Mouse (Mus musculus): ENCODE data around the gene Fam107a. TPM values are rescaled to one million over a fixed set of nuclear protein-coding genes. Genes with fewer than 3 reads are reported as not detected.

Fam107a gene
- polyA plus RNA-seq, 1 experiment from 2014 or later = 0.36 TPM

DNA sequence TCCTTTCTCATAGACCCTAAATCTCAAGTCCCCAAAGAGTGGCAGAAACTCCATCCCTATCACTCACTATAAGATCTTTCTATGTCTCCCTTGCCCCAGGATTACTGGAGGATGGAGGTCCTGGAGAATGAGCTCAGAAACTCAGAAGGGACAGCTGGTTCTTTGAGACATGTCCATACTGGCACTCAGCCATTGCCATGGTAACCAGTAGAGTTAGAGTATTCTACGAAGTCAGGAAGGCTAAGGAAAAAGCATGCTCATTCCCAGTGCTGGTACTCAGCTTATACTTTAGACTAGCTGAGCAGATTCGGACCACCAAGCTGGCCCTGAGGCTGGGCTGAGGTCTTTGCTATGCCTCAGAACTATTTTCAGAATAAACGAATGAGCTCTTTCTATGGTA is 16.7 kb upstream of the Fam107a start:
- no peaks in the 10 kb centered on the region for H3K9me3 ChIP-seq (ENCODE audit: control insufficient read depth, low read length)
- no peak for ATAC-seq (ENCODE audit: low FRiP score, low TSS enrichment)
- TF ChIP-seq CTCF (IDR thresholded peaks at IDR 0.05; ENCODE audit: low read depth) (no peak), EP300 (optimal IDR thresholded peaks at IDR 0.05) (no peak)
- 60% methylated on average over 3 of the region's 3 CpGs for WGBS
- H3K27me3 ChIP-seq (ENCODE audit: control insufficient read depth, insufficient read depth, low read length) = no peaks in the 10 kb centered on the region
- H3K36me3 ChIP-seq (ENCODE audit: control insufficient read depth, insufficient read depth, low read length) = no peaks in the 10 kb centered on the region
- H3K4me1 ChIP-seq (replicated peaks; ENCODE audit: control insufficient read depth, insufficient read depth) = no peaks in the 10 kb centered on the region
- H3K4me3 ChIP-seq (ENCODE audit: low read depth, low read length) = no peak overlapping the region
- H3K4me2 ChIP-seq (replicated peaks; ENCODE audit: low read depth) = no peak overlapping the region
- no peak overlapping the region for H3K9ac ChIP-seq (ENCODE audit: low read length)
- H3K27ac ChIP-seq (replicated peaks) = no peak overlapping the region
- DNase-seq (ENCODE audit: low spot score) = no peak

DNA sequence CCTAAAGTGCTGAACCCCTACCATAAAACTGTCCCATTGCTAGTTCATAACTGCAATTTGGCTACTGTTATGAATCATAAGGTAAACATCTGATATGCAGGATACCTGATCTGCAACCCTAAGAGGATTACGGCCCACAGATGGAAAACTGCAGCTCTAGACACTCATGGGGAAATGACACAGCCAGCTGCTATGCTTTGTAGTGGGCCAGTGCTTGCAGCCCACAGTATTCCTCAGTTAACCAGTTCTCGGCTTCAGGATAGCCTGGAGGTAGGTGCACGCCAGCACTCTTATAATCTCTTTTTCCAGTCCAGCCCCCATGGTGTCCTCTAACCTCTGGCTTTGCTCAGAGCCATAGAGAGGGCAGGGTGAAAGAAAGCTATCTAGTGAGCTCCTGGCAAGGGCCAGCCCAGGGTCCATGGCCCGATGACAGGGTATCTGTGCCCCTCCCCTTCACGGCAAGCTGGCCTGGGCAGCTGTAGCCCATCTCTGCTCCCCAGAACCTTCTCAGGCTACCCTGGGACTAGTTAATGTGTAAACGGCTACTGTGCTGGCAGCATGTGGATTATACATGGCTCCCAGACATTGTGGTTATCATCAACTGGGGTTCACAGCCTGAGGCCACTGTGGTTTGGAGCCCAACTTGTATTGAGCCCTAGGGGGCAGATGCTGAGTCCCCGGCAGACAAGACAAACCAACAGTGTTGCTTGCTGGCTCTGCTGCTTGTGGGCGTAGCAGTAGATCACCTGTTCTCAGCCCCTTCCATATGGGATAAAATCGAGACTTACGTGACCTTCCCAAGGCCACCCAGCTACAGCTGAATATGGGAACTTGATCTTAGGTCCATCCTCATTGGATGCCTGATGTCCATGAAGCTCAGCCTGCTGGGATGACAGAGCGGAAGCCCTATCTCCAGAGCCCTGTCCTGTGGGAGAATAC is 14.8 kb upstream of the Fam107a start:
- Histone ChIP-seq H3K36me3 (ENCODE audit: control insufficient read depth, insufficient read depth, low read length) (no peaks in the 10 kb centered on the region), H3K4me2 (replicated peaks; ENCODE audit: low read depth) (no peak overlapping the region), H3K4me1 (replicated peaks; ENCODE audit: control insufficient read depth, insufficient read depth) (no peaks in the 10 kb centered on the region), H3K27me3 (ENCODE audit: control insufficient read depth, insufficient read depth, low read length) (no peaks in the 10 kb centered on the region), H3K4me3 (ENCODE audit: low read depth, low read length) (no peak overlapping the region), H3K9me3 (ENCODE audit: control insufficient read depth, low read length) (no peaks in the 10 kb centered on the region), H3K27ac (replicated peaks) (no peak overlapping the region), H3K9ac (ENCODE audit: low read length) (no peak overlapping the region)
- TF ChIP-seq CTCF (IDR thresholded peaks at IDR 0.05; ENCODE audit: low read depth) (no peak), EP300 (optimal IDR thresholded peaks at IDR 0.05) (no peak)
- DNase-seq (ENCODE audit: low spot score) (no peak), ATAC-seq (ENCODE audit: low FRiP score, low TSS enrichment) (no peak)
- WGBS = 81% methylated on average over 11 of the region's 11 CpGs

DNA sequence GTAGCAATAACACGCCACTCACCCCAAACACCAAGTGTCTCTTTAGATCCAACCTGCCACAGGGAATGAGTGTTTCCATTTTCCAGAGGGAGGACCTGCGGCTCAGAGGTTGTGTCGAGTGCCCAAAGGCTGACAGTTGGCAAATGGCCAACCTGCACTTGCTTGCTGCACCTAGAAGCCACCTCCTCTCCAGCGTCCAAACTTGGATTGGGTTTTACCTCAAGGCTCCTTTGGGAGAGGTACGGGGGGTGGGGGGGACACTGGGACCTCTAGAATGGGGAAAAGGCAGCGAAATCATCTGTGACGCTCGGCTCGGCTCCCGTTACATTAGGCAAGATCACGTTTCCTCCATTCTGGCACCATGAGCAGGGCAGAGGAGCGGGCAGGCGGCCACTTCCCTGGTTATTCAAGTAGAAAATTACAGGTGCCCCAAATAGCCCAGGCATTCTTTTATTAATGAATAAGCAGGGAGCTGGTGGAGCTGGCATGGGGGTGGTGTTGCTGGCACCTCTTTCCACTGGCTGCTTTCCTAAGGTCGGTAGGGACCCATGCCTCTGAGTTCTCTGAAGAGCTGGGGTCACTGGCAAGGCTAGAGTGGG is 13.6 kb upstream of the Fam107a start:
- WGBS = 78% methylated on average over 14 of the region's 14 CpGs
- Histone ChIP-seq H3K4me3 (ENCODE audit: low read depth, low read length) (no peak overlapping the region), H3K27ac (replicated peaks) (no peak overlapping the region), H3K9me3 (ENCODE audit: control insufficient read depth, low read length) (no peaks in the 10 kb centered on the region), H3K4me1 (replicated peaks; ENCODE audit: control insufficient read depth, insufficient read depth) (no peaks in the 10 kb centered on the region), H3K9ac (ENCODE audit: low read length) (no peak overlapping the region), H3K36me3 (ENCODE audit: control insufficient read depth, insufficient read depth, low read length) (no peaks in the 10 kb centered on the region), H3K27me3 (ENCODE audit: control insufficient read depth, insufficient read depth, low read length) (no peaks in the 10 kb centered on the region), H3K4me2 (replicated peaks; ENCODE audit: low read depth) (no peak overlapping the region)
- no peak for TF ChIP-seq CTCF (IDR thresholded peaks at IDR 0.05; ENCODE audit: low read depth)
- DNase-seq (ENCODE audit: low spot score) (no peak), ATAC-seq (ENCODE audit: low FRiP score, low TSS enrichment) (no peak)

DNA sequence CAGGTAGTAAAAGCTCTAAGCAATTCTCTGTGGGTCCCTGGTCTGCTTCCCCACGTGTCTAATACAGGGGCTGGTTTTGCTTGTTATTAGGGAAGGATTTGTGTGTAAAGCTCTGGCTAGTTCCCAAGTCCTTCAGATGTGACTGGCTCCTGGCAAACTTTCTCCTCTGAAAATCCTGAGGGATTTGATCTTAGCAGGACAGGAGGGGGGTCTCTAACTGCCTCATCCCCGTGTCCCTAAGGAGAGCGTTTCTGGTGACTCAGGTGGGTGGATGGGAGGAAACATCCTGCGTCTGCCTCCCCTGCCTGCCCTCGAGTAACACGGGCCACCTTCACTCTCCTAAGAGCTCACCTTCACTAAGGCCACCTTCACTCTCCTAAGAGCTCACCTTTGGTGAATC is 12.6 kb upstream of the Fam107a start:
- WGBS = 61% methylated on average over 6 of the region's 6 CpGs

DNA sequence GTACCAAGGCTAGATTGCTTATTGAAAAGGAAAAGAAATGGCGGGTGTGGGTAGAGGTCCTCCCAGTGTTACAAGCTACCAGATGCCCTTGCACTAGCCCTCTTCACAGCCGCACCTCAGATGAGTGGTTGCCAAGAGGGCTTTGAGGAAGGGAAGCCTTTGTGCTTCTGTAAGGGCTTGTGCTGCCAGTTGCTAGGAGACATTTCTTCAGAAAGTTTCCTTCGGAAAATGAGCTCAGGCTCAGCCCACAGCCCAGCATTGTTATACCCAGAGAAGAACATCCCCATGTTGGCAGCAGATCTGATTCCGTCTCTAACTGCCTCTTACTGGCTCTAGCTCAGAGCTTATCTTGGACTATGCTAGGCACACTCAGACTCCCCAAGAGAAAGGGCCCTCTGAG is 11.7 kb upstream of the Fam107a start:
- TF ChIP-seq EP300 (optimal IDR thresholded peaks at IDR 0.05) (no peak), CTCF (IDR thresholded peaks at IDR 0.05; ENCODE audit: low read depth) (no peak)
- no peak overlapping the region for H3K9ac ChIP-seq (ENCODE audit: low read length)
- no peak overlapping the region for H3K4me2 ChIP-seq (replicated peaks; ENCODE audit: low read depth)
- no peaks in the 10 kb centered on the region for H3K4me1 ChIP-seq (replicated peaks; ENCODE audit: control insufficient read depth, insufficient read depth)
- no peaks in the 10 kb centered on the region for H3K27me3 ChIP-seq (ENCODE audit: control insufficient read depth, insufficient read depth, low read length)
- no peak overlapping the region for H3K4me3 ChIP-seq (ENCODE audit: low read depth, low read length)
- 49% methylated on average over 4 of the region's 4 CpGs for WGBS
- DNase-seq (ENCODE audit: low spot score) (no peak), ATAC-seq (ENCODE audit: low FRiP score, low TSS enrichment) (no peak)
- no peak overlapping the region for H3K27ac ChIP-seq (replicated peaks)
- no peaks in the 10 kb centered on the region for H3K36me3 ChIP-seq (ENCODE audit: control insufficient read depth, insufficient read depth, low read length)
- no peaks in the 10 kb centered on the region for H3K9me3 ChIP-seq (ENCODE audit: control insufficient read depth, low read length)

More for the DNA sequence above, 12.6 kb upstream of the Fam107a start:
- Histone ChIP-seq H3K27me3 (ENCODE audit: control insufficient read depth, insufficient read depth, low read length) (no peaks in the 10 kb centered on the region), H3K36me3 (ENCODE audit: control insufficient read depth, insufficient read depth, low read length) (no peaks in the 10 kb centered on the region), H3K27ac (replicated peaks) (no peak overlapping the region), H3K9ac (ENCODE audit: low read length) (no peak overlapping the region), H3K4me1 (replicated peaks; ENCODE audit: control insufficient read depth, insufficient read depth) (no peaks in the 10 kb centered on the region), H3K9me3 (ENCODE audit: control insufficient read depth, low read length) (no peaks in the 10 kb centered on the region), H3K4me3 (ENCODE audit: low read depth, low read length) (no peak overlapping the region), H3K4me2 (replicated peaks; ENCODE audit: low read depth) (no peak overlapping the region)
- DNase-seq (ENCODE audit: low spot score) (no peak), ATAC-seq (ENCODE audit: low FRiP score, low TSS enrichment) (no peak)
- TF ChIP-seq EP300 (optimal IDR thresholded peaks at IDR 0.05) (no peak), CTCF (IDR thresholded peaks at IDR 0.05; ENCODE audit: low read depth) (no peak)

DNA sequence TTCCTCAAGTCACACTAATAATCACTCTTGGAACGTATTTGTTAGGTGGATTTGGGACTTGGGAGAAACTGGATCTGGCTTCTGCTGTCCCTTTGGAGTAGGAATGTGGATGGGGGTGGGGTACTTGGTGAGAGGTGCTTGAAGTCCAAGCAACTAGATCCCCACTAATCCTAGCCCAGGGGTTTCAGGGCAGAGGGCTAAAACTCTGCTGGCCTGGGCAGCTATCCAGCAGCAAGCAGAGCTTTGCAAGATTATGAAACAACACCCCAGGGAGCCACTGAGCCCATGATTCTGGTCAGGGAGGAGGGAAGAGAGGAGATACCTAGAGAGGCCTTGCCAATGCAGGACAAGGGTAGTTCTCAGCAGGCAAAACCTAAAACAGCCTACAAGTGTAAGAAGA is 9.5 kb upstream of the Fam107a start:
- H3K4me3 ChIP-seq (ENCODE audit: low read depth, low read length) = no peak overlapping the region
- no peak for TF ChIP-seq CTCF (IDR thresholded peaks at IDR 0.05; ENCODE audit: low read depth)
- no peak for TF ChIP-seq EP300 (optimal IDR thresholded peaks at IDR 0.05)
- H3K9ac ChIP-seq (ENCODE audit: low read length) = no peak overlapping the region
- 48% methylated on average over 1 of the region's 1 CpGs for WGBS
- no peaks in the 10 kb centered on the region for H3K36me3 ChIP-seq (ENCODE audit: control insufficient read depth, insufficient read depth, low read length)
- no peak overlapping the region for H3K4me2 ChIP-seq (replicated peaks; ENCODE audit: low read depth)
- no peak for ATAC-seq (ENCODE audit: low FRiP score, low TSS enrichment)
- DNase-seq (ENCODE audit: low spot score) = no peak
- no peaks in the 10 kb centered on the region for H3K4me1 ChIP-seq (replicated peaks; ENCODE audit: control insufficient read depth, insufficient read depth)
- no peaks in the 10 kb centered on the region for H3K27me3 ChIP-seq (ENCODE audit: control insufficient read depth, insufficient read depth, low read length)
- H3K27ac ChIP-seq (replicated peaks) = no peak overlapping the region
- no peaks in the 10 kb centered on the region for H3K9me3 ChIP-seq (ENCODE audit: control insufficient read depth, low read length)

Measured in stomach, postnatal 0 days (tissue).